Mouse (Mus musculus) midbrain, embryonic 13.5 days (tissue): ENCODE data around the gene Nwd1. TPM values are rescaled to one million over a fixed set of nuclear protein-coding genes. Genes with fewer than 3 reads are reported as not detected.

Source experiments
- microRNA-seq: library from miRNA; unstranded; fragments of <30 nt; microRNA quantifications from one replicate; pipeline ENCODE4, GENCODE M21; 2016
- polyA plus RNA-seq: library from polyadenylated mRNA; unstranded; fragments of >200 nt; fragmentation: Nextera tagmentation; extraction: Ambion mirVana; gene quantifications from 2 replicates; pipeline ENCODE4 v1.2.1, GENCODE M21; 2015

Nwd1 gene
- polyA plus RNA-seq, 1 experiment from 2014 or later, result 0.70 TPM

Small RNA genes within 50 kb of the gene (microRNA-seq; reads per million reads assigned to microRNA genes)
- gene Gm26237, result not detected

Other genes starting within 250 kb of the Nwd1 start
- gene Eps15l1, start 225.3 kb upstream of the Nwd1 start, polyA plus RNA-seq, result 69.2 and 72.1 TPM in 2 replicates
- 0.75 and 1.7 TPM in 2 replicates for gene Calr3, start 202.8 kb upstream of the Nwd1 start, polyA plus RNA-seq
- 17.5 and 18.8 TPM in 2 replicates for gene 1700030K09Rik, start 202.8 kb upstream of the Nwd1 start, polyA plus RNA-seq
- gene Cherp, start 171.5 kb upstream of the Nwd1 start, polyA plus RNA-seq, result 49.7 and 56.3 TPM in 2 replicates
- 9.0 and 11.9 TPM in 2 replicates for gene Slc35e1, start 154.1 kb upstream of the Nwd1 start, polyA plus RNA-seq
- 16.6 and 17.7 TPM in 2 replicates for gene Med26, start 98.4 kb upstream of the Nwd1 start, polyA plus RNA-seq
- 129 and 135 TPM in 2 replicates for gene Smim7, start 75.6 kb upstream of the Nwd1 start, polyA plus RNA-seq
- gene Tmem38a, start 74.7 kb upstream of the Nwd1 start, polyA plus RNA-seq, result 15.5 and 16.0 TPM in 2 replicates
- 176 and 182 TPM in 2 replicates for gene Sin3b, start 76.6 kb downstream of the Nwd1 start, polyA plus RNA-seq
- 0.30 and 0.40 TPM in 2 replicates for gene F2rl3, start 115.2 kb downstream of the Nwd1 start, polyA plus RNA-seq